Mouse (Mus musculus) heart, postnatal 0 days (tissue): Measurements from ENCODE around the gene Csrnp1. TPM values are rescaled to one million over a fixed set of nuclear protein-coding genes. Genes with fewer than 3 reads are reported as not detected.

ENCODE experiments used
- ATAC-seq: fragments of 200-750 bp; cut with Nextera tagmentation; 2 replicates; pipeline ENCODE4 v1.8.0; 2017; ENCODE audit warnings: low read depth, moderate number of reproducible peaks, moderate library complexity; ENCODE audit not compliant: insufficient read depth
- DNase-seq: peaks from one replicate; pipeline ENCODE4 v3.0.0-alpha.2; 2016; ENCODE audit warnings: low spot score
- H3K27ac ChIP-seq: fragments of 300-500 bp; sonication (generic); 2 replicates; pipeline ENCODE4 v1.5.1; 2014; ENCODE audit warnings: low read depth, mild to moderate bottlenecking
- H3K27me3 ChIP-seq: fragments of 300-500 bp; sonication (generic); 2 replicates; pipeline ENCODE4 v1.6.1; 2014; ENCODE audit warnings: low read length, mixed read lengths; ENCODE audit not compliant: control insufficient read depth, insufficient read depth
- H3K36me3 ChIP-seq: fragments of 300-500 bp; sonication (generic); replicated peaks from 2 replicates; pipeline ENCODE4 v1.6.1; 2014; ENCODE audit warnings: low read length, mixed read lengths; ENCODE audit not compliant: control insufficient read depth, insufficient read depth
- H3K4me1 ChIP-seq: fragments of 300-500 bp; sonication (generic); 2 replicates; pipeline ENCODE4 v1.6.1; 2014; ENCODE audit warnings: antibody characterized with exemption; ENCODE audit not compliant: control insufficient read depth, insufficient read depth
- H3K4me2 ChIP-seq: fragments of 300-500 bp; sonication (generic); 2 replicates; pipeline ENCODE4 v1.6.1; 2014; ENCODE audit warnings: low read depth, mild to moderate bottlenecking, low read length, moderate library complexity
- H3K4me3 ChIP-seq: fragments of 300-500 bp; sonication (generic); 2 replicates; pipeline ENCODE4 v1.5.1; 2014; ENCODE audit warnings: low read depth, low read length
- H3K9ac ChIP-seq: fragments of 300-500 bp; sonication (generic); replicated peaks from 2 replicates; pipeline ENCODE4 v1.6.1; 2014; ENCODE audit warnings: low read depth, low read length, mixed read lengths
- H3K9me3 ChIP-seq: fragments of 300-500 bp; sonication (generic); replicated peaks from 2 replicates; pipeline ENCODE4 v1.6.1; 2016; ENCODE audit warnings: low read length; ENCODE audit not compliant: control insufficient read depth
- CTCF ChIP-seq: IDR thresholded peaks from 2 replicates; pipeline ENCODE4 v1.5.1; 2016; ENCODE audit warnings: antibody characterized with exemption, control low read depth, low read depth
- EP300 ChIP-seq: IDR thresholded peaks from 2 replicates; pipeline ENCODE4 v1.6.1; 2016; ENCODE audit warnings: antibody characterized with exemption, low read depth
- WGBS: fragments of 180-500 bp; shearing (Covaris S2); extraction: QIAGEN DNeasy Blood & Tissue Kit; methylation state at CpG from one replicate; pipeline ENCODE4 v1.1.7; 2014; 5-methylcytosine and 5-hydroxymethylcytosine counted together
- polyA plus RNA-seq: library from polyadenylated mRNA; unstranded; fragments of >200 nt; fragmentation: Nextera tagmentation; extraction: Ambion mirVana; gene quantifications from 2 replicates; pipeline ENCODE4 v1.2.1, GENCODE M21; 2015
- total RNA-seq: library from RNA; depleted of rRNA; stranded (reverse); fragments of >200 nt; gene quantifications from 2 replicates; pipeline ENCODE4 v1.2.3, GENCODE M21; 2014; ENCODE audit warnings: low replicate concordance

The Csrnp1 gene
- total and polyA plus RNA-seq, 2 experiments from 2014 or later = 4.0 to 23.8 TPM

DNA sequence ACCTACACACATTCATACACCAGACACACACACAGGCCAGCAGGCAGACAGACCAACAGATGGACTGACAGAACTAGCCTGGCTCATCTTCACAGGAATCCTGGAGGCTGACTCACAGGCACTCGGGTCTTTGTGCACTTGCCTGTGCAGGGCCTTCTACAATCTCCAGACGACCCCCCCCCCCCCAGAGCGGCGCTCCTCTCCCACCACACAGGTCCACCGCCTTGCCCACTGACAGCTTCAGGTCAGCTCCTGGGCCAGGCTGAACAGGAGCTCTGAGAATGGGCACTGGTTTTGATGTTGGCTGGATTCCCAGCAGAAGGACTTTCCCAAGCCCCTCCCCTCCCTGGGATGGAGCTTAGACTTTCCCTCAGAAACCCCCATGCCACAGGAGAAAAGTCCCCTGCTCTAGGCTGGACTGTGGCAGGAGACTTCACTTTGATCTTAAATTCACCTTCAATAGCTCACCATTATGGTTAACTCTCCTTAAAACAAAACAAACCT, 6.8 kb downstream of the Csrnp1 start:
- H3K9ac ChIP-seq = peak overlapping the region; percentile 31; the same call in 1 of the 2 replicates
- peaks cover 47% of the 10 kb centered on the region for H3K4me1 ChIP-seq
- 7% methylated on average over 5 of the region's 5 CpGs for whole genome bisulfite sequencing
- peaks cover 34% of the 10 kb centered on the region for H3K36me3 ChIP-seq
- TF ChIP-seq EP300 (no peak), CTCF (no peak)
- H3K4me2 ChIP-seq = peak overlapping the region; percentile 40; the same call in 1 of the 2 replicates
- H3K4me3 ChIP-seq = peak overlapping the region; percentile 27; the same call in 1 of the 2 replicates
- ATAC-seq (no peak), DNase-seq (no peak)
- H3K27ac ChIP-seq = peak overlapping the region; percentile 55; the same call in 1 of the 2 replicates
- H3K27me3 ChIP-seq = no peaks in the 10 kb centered on the region
- H3K9me3 ChIP-seq = no peaks in the 10 kb centered on the region

DNA sequence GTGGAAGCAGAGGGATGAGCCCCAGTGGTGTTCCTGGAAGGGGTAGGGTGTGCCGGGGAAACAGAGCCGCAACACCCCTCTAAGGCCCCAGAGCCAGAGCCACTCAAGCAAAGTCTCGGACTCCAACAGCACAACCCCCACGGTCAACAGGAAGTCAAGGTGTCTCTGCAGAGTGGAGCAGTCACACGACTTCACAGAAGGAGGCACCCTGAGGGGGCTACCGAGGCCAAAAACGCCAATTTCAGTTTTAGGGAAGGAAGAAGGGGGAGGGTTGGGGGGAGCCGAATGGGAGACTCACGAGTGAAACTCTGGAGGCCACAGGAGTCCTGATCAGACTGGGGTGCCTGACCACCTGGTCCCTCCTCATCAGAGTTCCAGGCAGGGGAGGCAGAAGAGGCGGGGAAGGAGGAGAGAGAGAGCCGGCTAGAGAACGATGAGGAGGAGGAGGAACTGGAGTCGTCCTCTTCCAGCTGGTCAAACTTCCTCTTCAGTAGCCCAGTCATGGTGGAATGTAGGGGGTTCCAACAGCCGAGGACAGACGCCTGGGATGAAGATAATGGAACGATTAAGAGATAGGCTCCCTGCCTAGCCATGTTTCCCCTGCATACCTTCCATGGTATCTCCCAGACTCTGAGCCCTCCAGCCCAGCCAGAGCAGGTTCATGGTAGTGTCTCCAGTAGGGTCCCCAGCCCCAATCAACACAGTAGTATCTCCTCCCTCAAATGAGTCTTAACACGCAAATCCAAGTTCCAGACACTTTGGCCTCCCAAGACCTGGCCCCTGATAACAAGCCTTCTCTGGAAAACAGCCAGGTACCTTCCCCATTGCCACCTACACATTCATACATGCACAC, 7.5 kb downstream of the Csrnp1 start:
- no peak for ATAC-seq
- H3K4me3 ChIP-seq = peak overlapping the region; percentile 27; the same call in 1 of the 2 replicates
- peak overlapping the region; percentile 40; the same call in 1 of the 2 replicates for H3K4me2 ChIP-seq
- H3K36me3 ChIP-seq = peaks cover 41% of the 10 kb centered on the region
- H3K9me3 ChIP-seq = no peaks in the 10 kb centered on the region
- H3K4me1 ChIP-seq = peaks cover 47% of the 10 kb centered on the region
- H3K27me3 ChIP-seq = no peaks in the 10 kb centered on the region
- 23% methylated on average over 17 of the region's 17 CpGs for WGBS
- TF ChIP-seq CTCF = no peak
- no peak for TF ChIP-seq EP300
- H3K9ac ChIP-seq = peak overlapping the region; percentile 30; the same call in 1 of the 2 replicates
- DNase-seq = no peak
- H3K27ac ChIP-seq = peak overlapping the region; percentile 55; the same call in 1 of the 2 replicates

DNA sequence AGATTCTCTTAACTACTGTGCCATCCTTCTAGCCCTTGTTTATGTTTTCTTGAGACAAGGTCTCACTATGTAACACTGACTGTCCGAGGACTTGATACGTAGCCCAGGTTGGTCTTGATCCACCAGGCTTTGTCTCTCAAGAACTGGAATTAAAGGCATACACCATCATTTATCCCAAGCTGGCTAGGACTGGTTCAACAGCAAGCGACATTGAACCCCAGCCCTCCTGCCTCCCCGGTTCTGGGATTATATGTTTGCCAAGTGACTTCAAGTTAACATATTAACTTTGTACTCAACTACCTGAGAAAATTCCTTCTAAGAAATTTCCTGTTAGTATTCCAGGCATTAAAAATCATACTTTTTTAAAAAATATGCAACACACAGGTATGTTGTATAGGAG, 9.2 kb downstream of the Csrnp1 start:
- TF ChIP-seq CTCF (no peak), EP300 (no peak)
- Histone ChIP-seq H3K27me3 (no peaks in the 10 kb centered on the region), H3K27ac (no peak overlapping the region), H3K9ac (no peak overlapping the region), H3K36me3 (peaks cover 50% of the 10 kb centered on the region), H3K4me2 (no peak overlapping the region), H3K9me3 (no peaks in the 10 kb centered on the region), H3K4me3 (no peak overlapping the region), H3K4me1 (peaks cover 48% of the 10 kb centered on the region)
- no peak for ATAC-seq
- 90% methylated on average over 4 of the region's 4 CpGs for WGBS
- DNase-seq = no peak

DNA sequence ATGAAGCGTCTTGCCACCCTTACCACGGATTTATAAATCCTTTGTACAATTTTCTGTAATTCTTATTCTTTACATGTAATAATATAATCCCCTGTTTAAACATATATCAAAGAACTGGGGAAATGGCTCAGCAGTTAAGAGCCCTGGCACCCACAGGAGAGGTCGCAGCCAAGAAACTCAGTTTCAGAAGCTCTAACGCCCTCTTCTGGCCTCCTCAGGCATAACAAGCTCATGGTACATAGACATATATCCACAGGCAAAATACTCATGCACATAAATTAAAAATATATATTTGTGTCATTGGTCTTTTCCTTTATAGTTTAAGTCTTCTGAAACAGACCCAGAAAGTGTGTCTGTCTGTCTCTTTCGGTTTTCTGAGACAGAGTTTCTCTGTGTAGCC, 9.8 kb downstream of the Csrnp1 start:
- Histone ChIP-seq H3K9me3 (no peaks in the 10 kb centered on the region), H3K36me3 (peaks cover 50% of the 10 kb centered on the region), H3K9ac (no peak overlapping the region), H3K27me3 (no peaks in the 10 kb centered on the region), H3K4me1 (peaks cover 48% of the 10 kb centered on the region), H3K4me2 (no peak overlapping the region), H3K27ac (no peak overlapping the region), H3K4me3 (no peak overlapping the region)
- DNase-seq (no peak), ATAC-seq (no peak)
- 77% methylated on average over 5 of the region's 5 CpGs for WGBS
- TF ChIP-seq CTCF (0 out of 2 replicates have a peak, but pooled peaks have one; percentile 7), EP300 (no peak)

DNA sequence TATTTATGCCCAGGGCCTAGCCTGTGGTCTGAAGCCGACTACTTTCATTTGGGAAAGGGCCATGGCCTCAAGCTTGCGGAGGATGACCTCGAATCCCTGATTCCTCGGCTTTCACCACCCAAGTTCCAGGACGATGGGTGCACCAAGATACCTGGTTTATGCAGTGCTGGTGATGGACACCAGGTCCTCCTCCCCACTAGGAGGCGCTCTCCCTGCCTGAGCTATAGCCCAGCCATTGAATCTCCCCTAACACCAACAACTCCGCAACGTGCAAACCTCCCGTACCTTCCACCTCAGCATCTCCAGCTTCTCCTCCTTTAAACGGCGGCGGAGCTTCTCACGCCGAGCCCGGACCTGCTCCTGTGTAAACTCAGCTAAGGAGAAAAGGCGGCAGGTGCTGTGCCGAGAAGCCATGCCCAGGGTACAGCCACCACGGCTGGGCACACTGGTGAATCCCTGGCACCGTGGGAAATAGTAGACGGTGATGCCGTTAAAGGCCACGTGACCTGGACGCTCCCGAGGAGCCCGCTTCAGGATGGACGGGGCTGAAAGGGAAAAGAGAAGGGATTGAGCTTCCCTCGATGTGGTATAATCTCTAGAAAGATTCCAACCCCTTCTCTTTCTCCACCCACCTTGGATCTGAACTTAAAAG, 10.5 kb downstream of the Csrnp1 start:
- ATAC-seq (no peak), DNase-seq (no peak)
- no peak overlapping the region for H3K27ac ChIP-seq
- H3K27me3 ChIP-seq = no peaks in the 10 kb centered on the region
- peaks cover 43% of the 10 kb centered on the region for H3K4me1 ChIP-seq
- no peak overlapping the region for H3K4me3 ChIP-seq
- H3K9me3 ChIP-seq = no peaks in the 10 kb centered on the region
- H3K36me3 ChIP-seq = peaks cover 50% of the 10 kb centered on the region
- 92% methylated on average over 27 of the region's 27 CpGs for whole genome bisulfite sequencing
- TF ChIP-seq CTCF (peak; percentile 42), EP300 (no peak)
- H3K4me2 ChIP-seq = no peak overlapping the region
- H3K9ac ChIP-seq = no peak overlapping the region
